Mouse (Mus musculus) brain, embryonic 18.5 days (tissue): ENCODE measurements at regions not wholly inside any gene's neighbourhood (a gene's known extent, or its start where the extent isn't known, plus 50 kb on each side); places are given as distances from the start of the nearest gene placed in this dataset.

ENCODE experiments used
- DNase-seq: peaks from one replicate; pipeline ENCODE4 v3.0.0-alpha.2; 2012; ENCODE audit warnings: low read depth, low spot score

GRCm38 (mm10) chr6:99985322-99985721 lies 259.1 kb upstream of the Prok2 start:
- no peak for DNase-seq

- DNase-seq = no peak
Measured at GRCm38 (mm10) chr6:99984856-99985224, 258.6 kb upstream of the Prok2 start.

DNA sequence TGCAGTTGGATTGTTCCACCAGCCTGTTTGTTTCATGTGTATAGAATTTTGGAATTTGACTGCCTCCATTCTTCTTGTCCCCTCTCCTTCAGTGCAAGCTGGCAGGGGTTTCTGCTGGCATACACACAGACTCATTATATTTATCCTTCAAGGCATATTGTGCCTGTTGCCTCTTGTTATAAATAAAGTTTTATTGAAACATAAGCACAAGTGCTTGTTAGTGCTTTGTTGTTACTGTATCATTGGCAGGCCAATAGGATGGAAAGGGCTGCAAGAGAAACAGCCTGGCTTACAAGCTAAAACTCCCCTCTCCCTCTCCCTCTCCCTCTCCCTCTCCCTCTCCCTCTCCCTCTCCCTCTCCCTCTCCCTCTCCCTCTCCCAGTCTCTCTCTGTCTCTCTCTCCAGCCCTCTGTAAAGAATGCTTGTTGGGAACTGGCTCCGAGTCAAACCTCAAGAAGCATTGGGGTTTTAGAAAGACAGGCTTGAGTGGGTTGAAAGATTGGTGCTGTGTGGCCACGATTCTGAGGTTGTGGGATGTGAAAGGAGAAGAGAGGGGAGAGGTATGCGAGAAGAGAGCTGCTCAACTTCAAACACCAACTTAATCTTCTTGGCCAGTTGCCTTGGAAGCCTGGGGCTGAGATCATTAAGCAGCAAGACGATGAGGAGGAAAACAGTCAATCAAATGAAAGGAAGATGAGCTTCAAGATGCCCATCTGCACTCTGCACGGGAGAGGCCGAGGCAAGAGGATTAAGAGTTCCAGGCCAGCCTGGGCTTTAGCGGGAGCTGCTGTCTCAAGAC lies 258.1 kb upstream of the Prok2 start:
- DNase-seq = no peak

DNA sequence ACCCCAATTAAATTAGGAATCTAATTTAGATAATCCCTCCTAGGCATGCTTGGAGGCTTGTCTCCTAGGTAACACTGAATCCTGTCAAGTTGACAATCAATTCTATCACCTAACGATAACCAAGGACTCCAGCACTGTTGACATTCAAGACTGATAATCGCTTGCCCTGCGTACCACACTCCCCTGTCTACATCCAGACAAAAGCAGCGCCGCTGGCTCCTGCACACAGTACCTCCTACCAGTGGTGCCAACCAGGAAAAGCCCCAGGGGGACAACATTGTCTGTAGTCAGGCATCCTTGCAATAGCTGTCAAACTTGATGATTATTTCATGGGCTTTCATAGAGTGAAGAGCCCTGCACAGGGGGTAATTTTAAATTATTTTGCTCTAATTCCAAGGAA lies 253.4 kb upstream of the Prok2 start:
- DNase-seq = no peak

DNA sequence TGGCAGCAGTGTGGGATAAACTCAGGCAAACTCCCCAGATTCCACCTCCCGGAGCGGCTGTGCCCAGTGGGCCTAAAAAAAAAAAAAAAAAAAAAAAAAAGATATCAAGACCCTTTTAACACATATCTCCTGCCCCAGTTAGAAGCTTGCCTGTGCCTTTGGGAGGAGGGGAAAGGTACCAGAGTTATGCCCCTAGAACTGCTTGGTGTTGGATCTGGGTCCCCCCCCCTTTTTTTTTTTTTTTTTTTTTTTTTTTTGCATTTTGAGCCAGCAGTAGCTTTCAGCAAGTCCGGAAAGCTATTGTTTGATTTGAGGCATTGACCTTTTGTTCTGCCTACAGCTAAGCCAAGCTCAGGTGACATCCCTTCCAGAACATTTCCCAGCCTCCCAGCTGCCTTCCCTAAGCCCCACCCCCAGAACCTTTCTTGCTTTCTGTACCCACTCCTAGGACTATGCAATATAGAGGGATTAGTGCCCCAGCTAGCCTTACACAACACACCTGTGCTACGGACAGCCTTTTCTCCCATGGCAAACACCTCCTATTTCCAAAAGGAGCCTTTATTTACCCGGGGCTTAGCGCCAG lies 252.1 kb upstream of the Prok2 start:
- DNase-seq = no peak

DNA sequence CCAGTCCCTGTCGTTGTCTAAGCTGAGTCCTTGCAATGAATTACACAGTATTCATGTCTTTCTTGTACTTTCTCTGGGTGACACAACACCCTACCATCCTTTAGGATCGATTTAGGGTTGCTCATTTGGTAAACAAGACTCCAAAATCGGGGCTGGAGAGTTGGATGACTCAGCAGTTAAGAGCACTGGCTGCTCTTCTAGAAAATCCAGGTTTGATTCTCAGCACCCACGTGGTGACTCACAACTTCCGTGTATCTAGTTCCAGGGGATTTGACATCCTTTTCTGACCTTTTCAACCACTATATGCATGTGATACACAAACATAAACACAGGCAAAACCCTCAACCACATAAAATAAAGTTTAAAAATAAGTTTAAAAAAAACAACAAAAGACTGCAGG lies 250.0 kb upstream of the Prok2 start:
- no peak for DNase-seq

DNA sequence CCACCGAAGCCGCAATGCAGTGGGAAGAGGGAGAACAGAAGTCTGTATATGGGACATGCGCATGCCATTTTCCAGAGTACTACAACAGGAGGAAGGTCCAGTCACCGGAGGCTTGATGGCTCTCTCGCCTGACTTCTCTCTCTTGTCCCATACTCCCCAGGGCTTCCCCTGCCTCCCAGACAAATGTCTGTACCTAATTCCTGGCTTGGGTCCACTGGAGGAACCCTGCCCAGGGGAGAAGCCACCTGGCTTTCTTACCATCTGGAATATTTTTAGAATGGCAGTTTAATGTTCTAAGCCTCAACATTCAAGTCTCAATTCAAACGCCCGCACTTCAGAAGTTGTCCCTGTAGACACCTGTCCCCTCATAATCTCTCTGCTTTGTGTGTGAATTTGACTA lies 249.3 kb upstream of the Prok2 start:
- no peak for DNase-seq

DNA sequence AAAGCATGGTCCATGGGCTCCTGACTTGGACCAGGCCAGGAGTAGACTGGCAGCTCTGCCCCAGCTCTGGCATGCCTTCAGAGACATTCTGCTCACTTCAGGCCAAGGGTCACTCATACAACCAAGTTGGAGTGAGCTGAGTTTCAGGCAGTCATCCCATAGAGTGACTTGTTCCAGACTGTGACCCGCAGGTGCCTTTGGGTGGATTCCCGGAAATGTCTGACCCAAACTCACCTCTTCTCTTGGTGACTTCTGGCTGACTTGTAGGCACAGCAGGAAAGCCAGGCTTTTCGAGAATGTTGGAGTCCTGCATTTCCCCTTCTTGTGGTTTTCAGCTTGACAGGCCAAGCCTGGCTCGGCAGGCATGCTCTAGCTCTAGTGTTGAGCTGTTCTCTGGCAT lies 248.3 kb upstream of the Prok2 start:
- DNase-seq = no peak

- DNase-seq = no peak
Measured at GRCm38 (mm10) chr6:99971376-99971775, 245.2 kb upstream of the Prok2 start.

GRCm38 (mm10) chr6:99968889-99969288 lies 242.7 kb upstream of the Prok2 start:
- DNase-seq = peak; percentile 85

DNA sequence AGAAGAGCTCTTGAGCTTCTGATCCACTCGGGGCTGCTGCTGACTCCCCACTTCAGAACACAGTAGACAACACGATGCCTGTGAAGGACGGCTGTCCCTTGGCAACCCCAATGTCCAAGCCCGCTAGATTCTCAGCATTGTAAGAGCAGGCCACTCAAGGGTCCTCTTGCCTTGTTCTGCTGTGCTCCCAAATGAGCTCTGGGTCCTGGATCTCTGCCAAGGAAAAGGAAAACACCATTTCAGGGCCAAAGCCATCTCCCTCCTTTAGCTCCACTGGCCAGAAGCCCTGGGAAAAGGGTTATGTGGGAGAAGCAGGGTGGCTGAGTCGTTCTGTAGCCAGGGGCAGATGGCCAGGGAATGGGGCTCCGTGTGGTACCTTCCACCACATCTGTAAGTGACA lies 241.3 kb upstream of the Prok2 start:
- no peak for DNase-seq

GRCm38 (mm10) chr6:99964540-99964939 lies 238.3 kb upstream of the Prok2 start:
- DNase-seq = no peak

DNA sequence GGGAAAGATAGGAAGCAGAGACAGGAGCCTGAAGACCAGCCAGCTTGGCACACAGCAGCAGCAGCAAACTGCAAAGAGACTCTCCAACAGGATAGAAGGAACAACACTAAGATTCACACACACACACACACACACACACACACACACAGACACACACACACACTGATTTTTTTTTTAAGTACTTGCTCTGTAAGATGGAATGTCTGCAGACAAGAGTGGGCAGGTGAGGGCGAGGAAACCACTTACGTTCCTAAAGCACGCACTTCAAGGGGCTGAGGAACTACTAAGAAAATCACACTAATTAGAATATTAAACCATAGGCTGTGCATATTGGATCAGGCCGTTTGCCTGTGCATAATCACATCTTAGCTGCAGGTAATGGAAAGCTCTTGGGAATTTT lies 237.8 kb upstream of the Prok2 start:
- no peak for DNase-seq

DNA sequence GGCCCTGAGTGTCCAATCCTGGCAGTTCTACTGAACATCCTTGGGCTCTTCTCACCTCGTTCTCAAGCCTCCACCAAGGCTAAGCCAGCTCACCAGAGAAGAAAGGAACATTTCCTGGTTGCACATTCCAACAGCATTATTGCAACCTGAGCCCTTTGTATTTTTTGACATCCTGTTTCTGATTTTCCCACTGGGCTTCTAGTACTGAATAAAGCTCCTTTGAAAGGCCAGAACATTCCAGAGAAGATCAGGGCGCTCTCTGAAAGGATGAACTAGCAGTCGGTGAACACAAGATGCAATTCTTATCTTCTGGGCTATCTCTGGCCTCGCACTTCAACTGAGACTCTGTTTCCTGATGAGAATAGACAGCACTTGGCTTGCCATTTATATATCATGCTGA lies 233.2 kb upstream of the Prok2 start:
- no peak for DNase-seq

DNA sequence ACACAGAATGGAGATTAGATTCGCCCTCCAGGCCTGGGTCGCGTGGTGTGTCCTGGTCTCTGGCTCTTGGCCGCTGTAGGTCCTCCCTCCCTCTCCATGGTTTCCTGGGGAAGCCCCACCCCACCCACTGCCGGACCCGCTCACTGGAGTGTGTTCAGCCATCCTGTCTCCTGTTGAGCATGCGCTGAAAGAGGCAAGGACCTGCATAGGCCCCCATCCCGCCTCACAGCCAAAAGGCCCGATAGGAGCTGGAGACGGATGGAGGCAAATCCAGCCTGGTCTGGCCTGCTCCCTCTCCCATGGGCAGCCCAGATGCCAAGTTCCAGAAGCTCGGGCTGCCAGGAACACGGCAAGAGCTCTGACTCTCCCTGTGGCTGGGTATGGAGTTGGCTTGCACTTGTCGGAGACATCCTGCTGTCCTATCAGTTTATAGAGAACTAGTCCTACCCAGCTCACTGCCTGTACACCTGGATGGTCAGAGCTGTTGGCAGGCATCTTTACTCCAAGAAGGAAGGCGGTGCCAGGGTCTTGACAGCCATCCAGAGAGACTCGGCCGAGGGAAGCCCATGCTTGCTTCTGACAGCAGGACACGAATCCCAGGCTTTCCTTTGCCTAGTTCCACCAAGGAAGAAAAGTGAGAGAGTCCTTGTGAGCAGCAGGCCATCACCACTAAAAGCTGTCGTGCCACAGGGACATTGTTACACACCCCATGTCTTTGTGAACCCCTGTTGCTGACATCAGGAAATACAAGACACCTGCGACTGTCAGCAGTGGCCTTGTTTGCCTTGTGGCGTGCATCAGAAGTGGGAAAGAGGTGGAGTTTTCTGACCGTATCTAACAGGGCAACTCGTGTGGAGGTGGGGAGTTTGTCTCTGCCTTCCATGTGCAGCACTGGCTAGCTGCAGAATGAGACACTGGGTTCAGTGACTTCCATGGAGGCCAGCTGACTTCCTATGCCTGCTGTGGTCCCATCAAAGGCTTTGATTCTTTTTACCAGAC lies 228.9 kb upstream of the Prok2 start:
- DNase-seq = no peak

GRCm38 (mm10) chr6:99953980-99954776 lies 228.0 kb upstream of the Prok2 start:
- DNase-seq = no peak

GRCm38 (mm10) chr6:99950811-99951210 lies 224.6 kb upstream of the Prok2 start:
- no peak for DNase-seq

GRCm38 (mm10) chr6:99946917-99947316 lies 220.7 kb upstream of the Prok2 start:
- no peak for DNase-seq

- no peak for DNase-seq
Measured at GRCm38 (mm10) chr6:99946481-99946880, 220.3 kb upstream of the Prok2 start.

DNA sequence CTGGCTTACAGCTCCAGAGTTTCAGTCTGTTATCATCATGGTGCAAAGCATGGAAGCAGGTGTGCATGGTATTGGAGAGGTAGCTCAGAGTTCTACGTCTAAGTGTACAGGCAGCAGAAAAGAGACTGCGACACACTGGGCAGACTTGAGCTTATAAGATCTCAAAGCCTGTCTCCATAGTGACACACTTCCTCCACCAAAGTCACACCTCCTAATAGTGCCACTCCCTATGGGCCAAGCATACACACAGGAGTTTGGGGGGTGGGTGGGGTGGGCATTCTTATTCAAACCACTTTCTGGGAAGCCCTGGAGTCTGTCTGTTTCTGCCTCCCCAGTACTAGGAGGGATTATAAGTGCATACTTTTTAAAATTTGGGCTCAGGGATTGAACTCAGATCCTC lies 219.5 kb upstream of the Prok2 start:
- DNase-seq = no peak

DNA sequence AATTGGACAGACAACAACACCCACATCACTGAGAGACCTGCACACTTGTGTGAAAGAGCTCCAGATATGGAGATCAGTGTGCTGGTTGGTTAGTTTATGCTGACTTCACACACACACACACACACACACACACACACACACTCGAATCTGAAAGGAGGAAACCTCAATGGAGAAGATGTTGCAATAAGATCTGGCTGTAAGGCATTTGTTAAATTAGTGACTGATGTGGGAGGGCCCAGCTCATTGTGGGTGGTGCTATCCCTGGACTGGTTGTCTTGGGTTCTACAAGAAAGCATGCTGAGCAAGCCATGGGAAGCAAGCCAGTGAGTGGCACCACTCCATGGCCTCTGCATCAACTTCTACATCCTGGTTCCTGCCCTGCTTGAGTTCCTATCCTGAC lies 216.8 kb upstream of the Prok2 start:
- DNase-seq = no peak

- no peak for DNase-seq
Measured at GRCm38 (mm10) chr6:99940118-99940517, 213.9 kb upstream of the Prok2 start.
